Mouse (Mus musculus): ENCODE measurements around the gene Tmem150b. TPM values are rescaled to one million over a fixed set of nuclear protein-coding genes. Genes with fewer than 3 reads are reported as not detected.

The Tmem150b gene
- polyA plus RNA-seq (2015; fragmentation: Nextera tagmentation; extraction: Ambion mirVana), result 20.7 and 21.5 TPM in 2 replicates

DNA sequence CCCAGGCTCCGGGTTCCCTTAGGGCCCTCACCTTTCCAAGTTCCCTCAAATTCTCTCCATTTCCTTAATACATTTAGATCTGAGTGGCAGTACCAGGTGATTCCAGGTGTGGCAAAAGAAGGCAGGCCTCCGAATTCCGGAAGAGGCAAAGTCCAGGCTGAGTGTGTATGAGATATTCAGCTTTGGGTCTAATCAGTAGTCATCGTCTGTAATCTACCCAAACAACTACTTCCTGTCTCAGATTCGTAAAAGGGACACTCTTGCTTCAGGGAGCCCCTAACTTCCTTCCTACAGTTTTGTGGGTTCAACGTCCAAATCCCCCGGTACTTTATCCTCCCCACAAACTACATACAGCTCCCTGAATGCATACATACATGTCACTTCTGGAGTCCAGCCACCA lies at the start of gene Tmem150b:
Gene Tmem150b (minus strand): TSS at position 81 of the 400 bp plus-strand sequence.
- Histone ChIP-seq H3K4me1 (replicated peaks; ENCODE audit: control insufficient read depth, insufficient read depth, low read length) (peaks cover 6% of the 10 kb centered on the region; the same call in 1 of the 2 replicates), H3K27ac (ENCODE audit: low read depth, low read length) (peak within 1 kb of the TSS; percentile 82), H3K9me3 (ENCODE audit: control insufficient read depth) (no peaks in the 10 kb centered on the region), H3K4me2 (replicated peaks; ENCODE audit: low read depth) (peak within 1 kb of the TSS; percentile 77), H3K27me3 (replicated peaks; ENCODE audit: control insufficient read depth, insufficient read depth, low read length) (no peaks in the 10 kb centered on the region), H3K9ac (ENCODE audit: low read depth, low read length) (peak within 1 kb of the TSS; percentile 50), H3K36me3 (ENCODE audit: control insufficient read depth, insufficient read depth) (peaks cover 3% of the 10 kb centered on the region; the same call in 1 of the 2 replicates), H3K4me3 (ENCODE audit: low read depth, low read length) (peak within 1 kb of the TSS; percentile 45)
- peak; percentile 87 for ATAC-seq
- no peak for TF ChIP-seq CTCF (IDR thresholded peaks at IDR 0.05; ENCODE audit: low read depth)
- 31% methylated on average over 7 of the region's 7 CpGs for WGBS

DNA sequence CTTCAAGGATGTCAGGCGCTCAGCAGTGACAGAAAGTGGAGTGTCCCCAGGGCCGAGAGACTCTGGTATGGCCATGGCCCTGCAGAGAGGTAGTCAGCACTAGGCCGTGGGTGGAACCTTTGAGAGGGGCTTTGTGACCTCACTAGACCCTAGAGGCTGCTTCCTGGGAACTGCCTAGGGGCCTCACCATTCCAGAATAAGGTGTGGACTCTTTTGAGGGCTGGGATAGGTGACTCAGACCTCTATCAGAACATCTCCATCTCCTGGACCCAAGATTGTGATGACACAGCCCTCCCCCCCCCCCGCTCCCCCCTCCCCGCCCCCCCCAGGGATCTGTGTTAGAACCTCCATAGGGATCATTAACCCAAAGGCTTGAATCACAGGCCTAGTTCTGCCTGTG lies 46.2 kb upstream of the Tmem150b start, which contains the start of gene Fam71e2:
Gene Fam71e2 (minus strand): TSS at position 101 of the 400 bp plus-strand sequence.
- no peak within 1 kb of the TSS for H3K4me2 ChIP-seq (replicated peaks; ENCODE audit: low read depth)
- 68% methylated on average over 5 of the region's 5 CpGs for whole genome bisulfite sequencing
- peaks cover 8% of the 10 kb centered on the region for H3K27me3 ChIP-seq (replicated peaks; ENCODE audit: control insufficient read depth, insufficient read depth, low read length)
- H3K4me1 ChIP-seq (replicated peaks; ENCODE audit: control insufficient read depth, insufficient read depth, low read length), result no peaks in the 10 kb centered on the region
- no peaks in the 10 kb centered on the region for H3K9me3 ChIP-seq (ENCODE audit: control insufficient read depth)
- TF ChIP-seq CTCF (IDR thresholded peaks at IDR 0.05; ENCODE audit: low read depth), result no peak
- H3K36me3 ChIP-seq (ENCODE audit: control insufficient read depth, insufficient read depth), result no peaks in the 10 kb centered on the region
- no peak for ATAC-seq
- H3K27ac ChIP-seq (ENCODE audit: low read depth, low read length), result no peak within 1 kb of the TSS
- no peak within 1 kb of the TSS for H3K9ac ChIP-seq (ENCODE audit: low read depth, low read length)
- no peak within 1 kb of the TSS for H3K4me3 ChIP-seq (ENCODE audit: low read depth, low read length)

DNA sequence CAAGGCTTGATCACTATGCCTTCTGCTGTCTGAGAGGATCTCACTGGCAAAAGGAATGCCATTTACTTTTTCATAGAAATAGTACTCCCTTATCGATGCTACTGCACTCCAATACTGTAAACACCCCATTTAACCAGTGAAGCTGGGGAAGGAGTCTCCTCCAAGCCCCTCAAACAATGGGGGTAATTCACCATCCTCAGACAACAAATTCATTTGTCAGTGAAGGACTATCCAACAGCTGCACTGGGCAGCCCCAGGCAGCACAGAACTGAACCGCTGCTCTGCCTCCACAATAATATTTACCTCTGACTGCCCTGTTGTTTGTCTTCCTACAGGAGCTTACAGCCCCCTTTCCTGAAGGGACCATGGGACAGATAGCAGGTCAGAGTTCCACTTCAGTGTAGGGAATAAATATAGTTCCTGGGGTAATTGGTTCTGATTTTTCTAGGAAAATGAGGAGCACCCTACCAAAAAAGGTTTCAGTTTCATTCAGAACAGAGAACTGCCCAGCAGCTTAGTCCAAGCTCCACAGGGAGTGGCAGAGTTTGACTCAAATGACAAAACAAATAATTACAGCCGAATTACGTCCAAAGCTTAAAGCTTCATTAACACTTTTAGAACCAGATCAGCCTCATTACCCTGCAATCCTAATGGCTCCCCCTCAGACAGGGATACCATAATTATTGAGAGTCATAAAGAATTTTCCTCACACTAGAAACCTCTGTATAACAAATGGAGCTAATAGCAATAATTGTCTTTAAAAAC lies 40.1 kb upstream of the Tmem150b start:
- ATAC-seq, result no peak; the same call in 1 of the 2 replicates
- Histone ChIP-seq H3K9me3 (ENCODE audit: control insufficient read depth) (no peaks in the 10 kb centered on the region), H3K36me3 (ENCODE audit: control insufficient read depth, insufficient read depth) (no peaks in the 10 kb centered on the region), H3K27me3 (replicated peaks; ENCODE audit: control insufficient read depth, insufficient read depth, low read length) (no peaks in the 10 kb centered on the region), H3K4me2 (replicated peaks; ENCODE audit: low read depth) (peak overlapping the region; percentile 46), H3K9ac (ENCODE audit: low read depth, low read length) (no peak overlapping the region; the same call in 1 of the 2 replicates), H3K4me3 (ENCODE audit: low read depth, low read length) (no peak overlapping the region), H3K4me1 (replicated peaks; ENCODE audit: control insufficient read depth, insufficient read depth, low read length) (no peaks in the 10 kb centered on the region; the same call in 1 of the 2 replicates), H3K27ac (ENCODE audit: low read depth, low read length) (no peak overlapping the region)
- TF ChIP-seq CTCF (IDR thresholded peaks at IDR 0.05; ENCODE audit: low read depth), result no peak
- 8% methylated on average over 4 of the region's 4 CpGs for WGBS

DNA sequence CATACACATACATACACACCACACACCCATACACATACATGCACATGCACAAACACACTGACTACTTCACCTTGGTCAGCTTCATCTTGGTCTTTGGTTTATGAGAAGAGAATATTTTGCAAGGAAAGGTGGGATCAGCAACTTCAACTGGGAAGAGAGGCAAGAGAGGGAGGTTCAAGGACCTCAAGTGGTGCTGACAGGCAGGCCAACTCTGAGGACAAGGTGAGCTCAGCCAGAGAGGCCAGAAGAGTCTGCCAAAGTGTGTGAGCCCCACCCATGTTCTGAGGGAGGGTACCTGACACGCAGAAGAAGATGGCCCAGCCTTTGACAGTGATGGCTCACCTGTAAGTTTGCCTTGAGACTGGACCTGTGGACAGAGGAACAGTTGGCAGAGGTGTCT lies 34.6 kb upstream of the Tmem150b start:
- no peaks in the 10 kb centered on the region for H3K36me3 ChIP-seq (ENCODE audit: control insufficient read depth, insufficient read depth)
- H3K4me1 ChIP-seq (replicated peaks; ENCODE audit: control insufficient read depth, insufficient read depth, low read length), result no peaks in the 10 kb centered on the region
- H3K27ac ChIP-seq (ENCODE audit: low read depth, low read length), result no peak overlapping the region
- TF ChIP-seq CTCF (IDR thresholded peaks at IDR 0.05; ENCODE audit: low read depth), result no peak
- H3K9ac ChIP-seq (ENCODE audit: low read depth, low read length), result no peak overlapping the region
- WGBS, result 36% methylated on average over 1 of the region's 1 CpGs
- H3K9me3 ChIP-seq (ENCODE audit: control insufficient read depth), result no peaks in the 10 kb centered on the region
- no peak for ATAC-seq
- no peak overlapping the region for H3K4me3 ChIP-seq (ENCODE audit: low read depth, low read length)
- H3K4me2 ChIP-seq (replicated peaks; ENCODE audit: low read depth), result no peak overlapping the region
- no peaks in the 10 kb centered on the region for H3K27me3 ChIP-seq (replicated peaks; ENCODE audit: control insufficient read depth, insufficient read depth, low read length)

DNA sequence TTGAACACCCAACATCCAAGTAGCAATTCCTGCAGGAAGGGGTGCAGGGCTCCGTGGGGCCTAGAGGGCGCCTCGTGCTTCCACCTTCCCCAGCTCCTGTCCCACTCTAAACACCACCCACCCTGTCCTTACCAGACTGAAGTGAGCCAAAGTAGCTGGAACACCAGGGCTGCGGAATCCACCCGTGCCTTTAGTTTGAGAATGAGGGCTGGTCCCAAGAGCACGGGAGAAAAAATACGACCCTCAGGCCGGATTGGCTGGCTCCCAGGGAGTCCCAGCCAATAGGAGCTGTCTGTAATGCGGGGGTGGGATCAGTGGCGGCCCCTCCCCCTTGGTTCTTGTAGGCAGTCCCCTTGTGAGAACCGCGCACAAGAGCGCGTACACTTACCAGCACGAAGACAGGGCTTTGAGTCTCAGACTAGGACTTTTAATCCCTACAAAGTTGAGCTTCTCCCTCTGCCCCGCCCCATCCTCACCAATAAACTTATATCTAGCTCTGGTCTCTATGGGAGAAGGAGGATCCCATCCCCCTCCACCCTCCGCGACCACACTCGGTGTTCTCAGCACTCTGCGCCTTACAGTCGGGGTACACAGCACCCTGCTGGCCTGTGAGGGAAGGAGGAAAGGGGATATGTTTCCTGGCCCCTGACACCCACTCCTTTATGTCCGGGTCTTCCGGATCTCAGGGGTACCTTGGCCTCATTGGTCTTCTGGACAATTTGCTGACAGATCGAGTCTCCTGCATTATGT lies 27.9 kb upstream of the Tmem150b start, which contains the start of gene Cox6b2:
Gene Cox6b2 (minus strand): TSS at position 274 of the 750 bp plus-strand sequence.
- no peaks in the 10 kb centered on the region for H3K9me3 ChIP-seq (ENCODE audit: control insufficient read depth)
- 0 out of 2 replicates have a peak, but pooled peaks have one; percentile 18 for TF ChIP-seq CTCF (IDR thresholded peaks at IDR 0.05; ENCODE audit: low read depth)
- no peaks in the 10 kb centered on the region for H3K36me3 ChIP-seq (ENCODE audit: control insufficient read depth, insufficient read depth)
- peak; percentile 57 for ATAC-seq
- WGBS, result 6% methylated on average over 24 of the region's 24 CpGs
- no peak within 1 kb of the TSS for H3K9ac ChIP-seq (ENCODE audit: low read depth, low read length)
- no peaks in the 10 kb centered on the region for H3K4me1 ChIP-seq (replicated peaks; ENCODE audit: control insufficient read depth, insufficient read depth, low read length)
- H3K27ac ChIP-seq (ENCODE audit: low read depth, low read length), result no peak within 1 kb of the TSS; the same call in 1 of the 2 replicates
- peak within 1 kb of the TSS; percentile 41 for H3K4me3 ChIP-seq (ENCODE audit: low read depth, low read length)
- H3K4me2 ChIP-seq (replicated peaks; ENCODE audit: low read depth), result peak within 1 kb of the TSS; percentile 59
- H3K27me3 ChIP-seq (replicated peaks; ENCODE audit: control insufficient read depth, insufficient read depth, low read length), result no peaks in the 10 kb centered on the region

All from intestine, postnatal 0 days (tissue).